Mouse (Mus musculus): Measurements from ENCODE around the gene Nav2. TPM values are rescaled to one million over a fixed set of nuclear protein-coding genes. Genes with fewer than 3 reads are reported as not detected.

Gene Nav2
- polyA plus RNA-seq, 1 experiment from 2014 or later: 5.8 TPM

DNA sequence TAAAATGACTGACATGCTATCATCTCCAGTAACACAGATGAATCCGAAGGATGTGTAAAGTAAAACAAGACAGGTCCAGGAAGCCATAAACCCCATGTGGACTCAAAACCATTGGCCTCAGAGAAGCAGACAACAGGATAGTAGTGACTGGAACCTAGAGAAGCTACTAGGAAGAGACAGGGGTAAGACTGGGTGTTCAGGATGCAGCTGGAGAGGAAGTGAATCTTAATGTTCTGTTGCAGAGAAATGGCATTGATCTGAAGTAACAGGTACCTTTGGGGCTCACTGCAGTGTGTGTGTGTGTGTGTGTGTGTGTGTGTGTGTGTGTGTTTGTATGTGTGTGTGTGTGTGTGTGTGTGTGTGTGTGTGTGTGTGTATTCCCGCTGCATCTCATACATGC, 231.2 kb downstream of the Nav2 start:
- Histone ChIP-seq H3K4me1 (replicated peaks; ENCODE audit: control insufficient read depth, insufficient read depth, low read length) (no peaks in the 10 kb centered on the region), H3K27me3 (replicated peaks; ENCODE audit: control insufficient read depth, insufficient read depth, low read length) (no peaks in the 10 kb centered on the region), H3K4me3 (ENCODE audit: low read depth, low read length) (no peak overlapping the region), H3K36me3 (ENCODE audit: control insufficient read depth, insufficient read depth) (no peaks in the 10 kb centered on the region), H3K27ac (ENCODE audit: low read depth, low read length) (no peak overlapping the region), H3K9me3 (ENCODE audit: control insufficient read depth) (no peaks in the 10 kb centered on the region), H3K9ac (ENCODE audit: low read depth, low read length) (no peak overlapping the region), H3K4me2 (replicated peaks; ENCODE audit: low read depth) (no peak overlapping the region)
- WGBS: 70% methylated on average over 2 of the region's 2 CpGs
- no peak for ATAC-seq
- no peak for TF ChIP-seq CTCF (IDR thresholded peaks at IDR 0.05; ENCODE audit: low read depth)

DNA sequence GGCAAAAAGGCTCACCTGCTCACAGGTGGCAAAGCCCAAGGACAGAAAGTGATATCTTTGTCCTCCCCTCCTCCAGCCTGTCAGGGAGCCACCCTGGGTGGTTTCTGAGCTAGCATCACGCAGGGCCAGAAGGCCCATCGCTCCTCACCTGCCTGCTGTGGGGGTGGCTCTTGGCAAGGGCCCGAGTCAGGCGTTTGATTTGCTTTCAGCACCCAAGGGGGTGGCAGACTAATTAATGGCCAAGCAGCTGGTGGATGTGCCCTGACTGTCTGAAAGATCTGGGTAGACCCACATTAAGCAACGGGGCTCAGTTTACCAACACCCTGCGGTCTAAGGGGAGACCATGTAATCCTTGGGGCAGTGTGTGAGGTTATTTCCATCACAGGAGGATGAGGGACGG, 235.4 kb downstream of the Nav2 start:
- no peaks in the 10 kb centered on the region for H3K36me3 ChIP-seq (ENCODE audit: control insufficient read depth, insufficient read depth)
- no peak overlapping the region for H3K4me3 ChIP-seq (ENCODE audit: low read depth, low read length)
- TF ChIP-seq CTCF (IDR thresholded peaks at IDR 0.05; ENCODE audit: low read depth): no peak
- H3K9ac ChIP-seq (ENCODE audit: low read depth, low read length): no peak overlapping the region
- no peaks in the 10 kb centered on the region for H3K4me1 ChIP-seq (replicated peaks; ENCODE audit: control insufficient read depth, insufficient read depth, low read length)
- no peak for ATAC-seq
- H3K9me3 ChIP-seq (ENCODE audit: control insufficient read depth): no peaks in the 10 kb centered on the region
- WGBS: 84% methylated on average over 7 of the region's 7 CpGs
- no peak overlapping the region for H3K27ac ChIP-seq (ENCODE audit: low read depth, low read length)
- no peak overlapping the region for H3K4me2 ChIP-seq (replicated peaks; ENCODE audit: low read depth)
- no peaks in the 10 kb centered on the region for H3K27me3 ChIP-seq (replicated peaks; ENCODE audit: control insufficient read depth, insufficient read depth, low read length)

DNA sequence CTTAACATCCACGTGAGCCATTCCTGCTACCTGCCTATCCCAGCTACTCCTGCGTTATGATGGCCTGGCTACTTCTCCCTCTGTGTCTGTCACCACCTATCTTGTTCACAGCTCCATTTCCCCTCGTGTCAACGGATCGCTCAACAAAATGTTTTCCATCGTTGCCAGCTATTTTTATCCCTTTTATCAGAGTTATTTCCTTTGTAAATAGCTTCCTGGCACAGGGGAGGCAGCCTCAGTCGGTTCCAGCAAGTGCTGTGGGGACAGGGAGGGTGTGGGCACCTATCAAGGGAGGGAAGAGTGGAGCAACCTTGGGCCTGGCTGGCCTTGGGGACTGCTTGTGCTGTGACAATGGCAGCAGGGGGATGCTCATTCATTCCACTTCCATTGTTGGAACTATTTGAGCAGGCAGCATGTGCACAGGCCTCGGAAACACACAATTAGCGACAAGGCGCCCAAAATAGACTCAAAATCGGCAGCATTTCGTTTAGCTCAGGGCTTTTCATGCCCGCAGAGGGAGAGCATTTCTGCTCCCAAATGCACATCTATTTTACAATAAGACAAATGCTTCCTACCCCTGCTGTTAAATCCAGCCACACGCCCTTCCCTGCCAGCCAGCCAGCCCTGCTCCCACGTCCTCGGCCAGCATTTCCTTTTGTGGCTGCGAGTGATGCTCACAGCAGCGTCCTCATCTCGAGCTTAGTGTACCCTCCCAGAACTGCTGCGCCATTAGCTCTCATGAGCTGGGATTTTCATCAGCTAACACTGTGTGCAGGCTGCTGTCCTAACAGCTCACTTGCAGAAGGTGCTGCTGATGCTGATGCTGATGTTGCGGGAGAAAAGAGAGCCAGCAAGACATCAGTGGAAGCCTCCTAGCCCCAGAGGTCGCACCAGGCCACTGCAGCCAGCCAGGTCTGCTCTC, 237.5 kb downstream of the Nav2 start:
- Histone ChIP-seq H3K27me3 (replicated peaks; ENCODE audit: control insufficient read depth, insufficient read depth, low read length) (no peaks in the 10 kb centered on the region), H3K4me2 (replicated peaks; ENCODE audit: low read depth) (no peak overlapping the region), H3K9me3 (ENCODE audit: control insufficient read depth) (no peaks in the 10 kb centered on the region), H3K4me3 (ENCODE audit: low read depth, low read length) (no peak overlapping the region), H3K36me3 (ENCODE audit: control insufficient read depth, insufficient read depth) (no peaks in the 10 kb centered on the region), H3K9ac (ENCODE audit: low read depth, low read length) (no peak overlapping the region), H3K4me1 (replicated peaks; ENCODE audit: control insufficient read depth, insufficient read depth, low read length) (no peaks in the 10 kb centered on the region), H3K27ac (ENCODE audit: low read depth, low read length) (no peak overlapping the region)
- 53% methylated on average over 22 of the region's 22 CpGs for WGBS
- no peak; the same call in none of the 2 replicates for TF ChIP-seq CTCF (IDR thresholded peaks at IDR 0.05; ENCODE audit: low read depth)
- ATAC-seq: no peak

DNA sequence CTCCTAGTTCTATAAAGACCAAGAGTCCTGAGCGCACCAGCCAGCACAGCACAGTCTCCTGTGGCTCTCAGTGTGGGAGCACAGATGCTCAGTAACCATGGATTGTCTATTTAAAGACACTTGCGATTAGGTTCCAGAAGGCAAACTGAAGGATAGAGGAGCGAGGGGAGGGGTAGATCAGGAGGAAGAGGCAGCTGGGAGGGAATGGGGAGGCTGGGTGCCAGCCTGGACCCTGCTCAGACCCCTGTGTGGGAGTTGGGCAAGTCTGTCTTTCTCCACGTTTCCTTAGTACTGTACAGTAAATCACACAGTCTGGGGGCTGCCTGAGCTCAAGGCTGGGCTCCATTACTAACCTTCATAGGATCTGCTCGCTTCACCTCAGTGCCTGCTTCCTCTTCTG, 243.8 kb downstream of the Nav2 start:
- Histone ChIP-seq H3K36me3 (ENCODE audit: control insufficient read depth, insufficient read depth) (no peaks in the 10 kb centered on the region), H3K9ac (ENCODE audit: low read depth, low read length) (no peak overlapping the region), H3K9me3 (ENCODE audit: control insufficient read depth) (no peaks in the 10 kb centered on the region), H3K4me1 (replicated peaks; ENCODE audit: control insufficient read depth, insufficient read depth, low read length) (no peaks in the 10 kb centered on the region), H3K27ac (ENCODE audit: low read depth, low read length) (no peak overlapping the region), H3K4me2 (replicated peaks; ENCODE audit: low read depth) (no peak overlapping the region), H3K27me3 (replicated peaks; ENCODE audit: control insufficient read depth, insufficient read depth, low read length) (no peaks in the 10 kb centered on the region), H3K4me3 (ENCODE audit: low read depth, low read length) (no peak overlapping the region)
- WGBS: 70% methylated on average over 5 of the region's 5 CpGs
- no peak for ATAC-seq
- TF ChIP-seq CTCF (IDR thresholded peaks at IDR 0.05; ENCODE audit: low read depth): no peak

- no peaks in the 10 kb centered on the region for H3K9me3 ChIP-seq (ENCODE audit: control insufficient read depth)
- no peak overlapping the region for H3K27ac ChIP-seq (ENCODE audit: low read depth, low read length)
- 62% methylated on average over 9 of the region's 9 CpGs for WGBS
- H3K4me1 ChIP-seq (replicated peaks; ENCODE audit: control insufficient read depth, insufficient read depth, low read length): no peaks in the 10 kb centered on the region
- no peak for TF ChIP-seq CTCF (IDR thresholded peaks at IDR 0.05; ENCODE audit: low read depth)
- H3K4me2 ChIP-seq (replicated peaks; ENCODE audit: low read depth): no peak overlapping the region
- no peak for ATAC-seq
- H3K9ac ChIP-seq (ENCODE audit: low read depth, low read length): no peak overlapping the region
- H3K27me3 ChIP-seq (replicated peaks; ENCODE audit: control insufficient read depth, insufficient read depth, low read length): no peaks in the 10 kb centered on the region
- no peak overlapping the region for H3K4me3 ChIP-seq (ENCODE audit: low read depth, low read length)
- H3K36me3 ChIP-seq (ENCODE audit: control insufficient read depth, insufficient read depth): no peaks in the 10 kb centered on the region
Measured at GRCm38 (mm10) chr7:49152713-49153112, 244.2 kb downstream of the Nav2 start.

GRCm38 (mm10) chr7:49158641-49159381, 250.3 kb downstream of the Nav2 start:
- ATAC-seq: no peak
- Histone ChIP-seq H3K36me3 (ENCODE audit: control insufficient read depth, insufficient read depth) (no peaks in the 10 kb centered on the region), H3K27ac (ENCODE audit: low read depth, low read length) (no peak overlapping the region), H3K4me1 (replicated peaks; ENCODE audit: control insufficient read depth, insufficient read depth, low read length) (no peaks in the 10 kb centered on the region), H3K9ac (ENCODE audit: low read depth, low read length) (no peak overlapping the region), H3K4me2 (replicated peaks; ENCODE audit: low read depth) (no peak overlapping the region), H3K9me3 (ENCODE audit: control insufficient read depth) (no peaks in the 10 kb centered on the region), H3K27me3 (replicated peaks; ENCODE audit: control insufficient read depth, insufficient read depth, low read length) (no peaks in the 10 kb centered on the region), H3K4me3 (ENCODE audit: low read depth, low read length) (no peak overlapping the region)
- no peak for TF ChIP-seq CTCF (IDR thresholded peaks at IDR 0.05; ENCODE audit: low read depth)
- WGBS: 69% methylated on average over 12 of the region's 12 CpGs

Data from intestine, postnatal 0 days (tissue).